Mouse (Mus musculus) CH12.LX (cell line): Measurements from ENCODE around the gene Ubl4a. TPM values are rescaled to one million over a fixed set of nuclear protein-coding genes. Genes with fewer than 3 reads are reported as not detected.
A peak's percentile ranks its signal among the peaks of the same experiment; 100 is the strongest.

Experiments used
- DNase-seq: peaks from one replicate; pipeline ENCODE4 v3.0.0-alpha.2; 2013; ENCODE audit errors: extremely low read depth
- H3K27ac ChIP-seq: 2 replicates; pipeline ENCODE4 v1.5.1; 2012; ENCODE audit warnings: low read depth, mild to moderate bottlenecking, control low read depth, moderate library complexity; ENCODE audit not compliant: insufficient read depth
- H3K27me3 ChIP-seq: replicated peaks from 2 replicates; pipeline ENCODE3; 2012; ENCODE audit warnings: inconsistent platforms
- H3K36me3 ChIP-seq, 2 experiments: replicated peaks in 1 of 2; 2 replicates each; pipeline versions ENCODE3 to v1.6.1; 2012; ENCODE audit warnings: inconsistent platforms in 1 of 2, low read length in 1 of 2, mild to moderate bottlenecking in 1 of 2, mixed read lengths in 1 of 2, moderate library complexity in 1 of 2; ENCODE audit not compliant: control insufficient read depth in 1 of 2, insufficient read depth in 1 of 2
- H3K4me1 ChIP-seq, 2 experiments: 2 replicates each; pipeline ENCODE4 v1.6.1; 2012; ENCODE audit warnings: inconsistent platforms in 1 of 2, moderate library complexity in 1 of 2; ENCODE audit not compliant: insufficient read depth in 2 of 2, control insufficient read depth in 1 of 2
- H3K4me2 ChIP-seq: 2 replicates; pipeline ENCODE4 v1.6.1; 2012; ENCODE audit warnings: low read depth, mild to moderate bottlenecking, control low read depth; ENCODE audit not compliant: poor library complexity, insufficient read depth, severe bottlenecking
- H3K4me3 ChIP-seq, 3 experiments: fragments of 150-350 bp in 1 of 3; sonication (generic) in 1 of 3; replicated peaks in 1 of 3; 2 replicates each; pipeline versions ENCODE3 to v1.5.1; 2011 to 2012; ENCODE audit warnings: low read depth in 2 of 3, low read length in 2 of 3, mild to moderate bottlenecking in 2 of 3, moderate library complexity in 2 of 3, control low read depth in 1 of 3, improper control_type of control experiment in 1 of 3, inconsistent platforms in 1 of 3, mixed read lengths in 1 of 3; ENCODE audit not compliant: poor library complexity in 1 of 3
- H3K79me2 ChIP-seq: replicated peaks from 2 replicates; pipeline ENCODE4 v1.6.1; 2012; ENCODE audit warnings: mild to moderate bottlenecking, moderate library complexity; ENCODE audit not compliant: control insufficient read depth, poor library complexity, insufficient read depth, severe bottlenecking; ENCODE audit errors: extremely low read depth
- H3K9ac ChIP-seq: 2 replicates; pipeline ENCODE4 v1.6.1; 2012; ENCODE audit warnings: low read depth, mild to moderate bottlenecking, control low read depth, moderate library complexity; ENCODE audit not compliant: insufficient read depth
- H3K9me3 ChIP-seq: replicated peaks from 2 replicates; pipeline ENCODE3; 2012; ENCODE audit warnings: low read length, inconsistent platforms, mixed read lengths
- BHLHE40 ChIP-seq: IDR thresholded peaks from 2 replicates; pipeline ENCODE4 v1.6.1; 2011; ENCODE audit warnings: mild to moderate bottlenecking, low read depth, low read length, improper control_type of control experiment
- CHD2 ChIP-seq: IDR thresholded peaks from 2 replicates; pipeline ENCODE4 v1.6.1; 2011; ENCODE audit warnings: low read length, improper control_type of control experiment
- CTCF ChIP-seq, 2 experiments: IDR thresholded peaks in 1 of 2; conservative IDR thresholded peaks in 1 of 2; 2 replicates each; pipeline ENCODE4 v1.5.1; 2011 to 2012; ENCODE audit warnings: low read depth in 2 of 2, low read length in 2 of 2, improper control_type of control experiment in 1 of 2, inconsistent platforms in 1 of 2, mild to moderate bottlenecking in 1 of 2, moderate library complexity in 1 of 2
- EP300 ChIP-seq: IDR thresholded peaks from 2 replicates; pipeline ENCODE4 v1.6.1; 2011; ENCODE audit warnings: low read length, improper control_type of control experiment
- HCFC1 ChIP-seq: IDR thresholded peaks from 2 replicates; pipeline ENCODE4 v1.6.1; 2012; ENCODE audit warnings: low read depth, mild to moderate bottlenecking, inconsistent platforms, low read length, improper control_type of control experiment
- IRF4 ChIP-seq: IDR thresholded peaks from 2 replicates; pipeline ENCODE4 v1.6.1; 2014; ENCODE audit warnings: low read depth, mild to moderate bottlenecking, inconsistent platforms, low read length, improper control_type of control experiment
- JUN ChIP-seq: IDR thresholded peaks from 2 replicates; pipeline ENCODE4 v1.6.1; 2011; ENCODE audit warnings: low read depth, mild to moderate bottlenecking, low read length, improper control_type of control experiment, moderate library complexity; ENCODE audit not compliant: insufficient read depth
- KAT2A ChIP-seq: IDR thresholded peaks from 2 replicates; pipeline ENCODE4 v1.6.1; 2012; ENCODE audit warnings: low read length, improper control_type of control experiment, inconsistent platforms; ENCODE audit not compliant: insufficient replicate concordance
- MAFK ChIP-seq: IDR thresholded peaks from 2 replicates; pipeline ENCODE4 v1.6.1; 2011; ENCODE audit warnings: low read length, improper control_type of control experiment; ENCODE audit not compliant: insufficient replicate concordance
- MAX ChIP-seq: IDR thresholded peaks from 2 replicates; pipeline ENCODE4 v1.6.1; 2011; ENCODE audit warnings: low read length, improper control_type of control experiment
- MAZ ChIP-seq: IDR thresholded peaks from 2 replicates; pipeline ENCODE4 v1.6.1; 2012; ENCODE audit warnings: low read depth, mild to moderate bottlenecking, inconsistent platforms, low read length, improper control_type of control experiment, moderate library complexity
- MEF2A ChIP-seq: IDR thresholded peaks from 2 replicates; pipeline ENCODE4 v1.6.1; 2014; ENCODE audit warnings: low read depth, mild to moderate bottlenecking, inconsistent platforms, low read length, improper control_type of control experiment, borderline replicate concordance
- MXI1 ChIP-seq: IDR thresholded peaks from 2 replicates; pipeline ENCODE4 v1.6.1; 2011; ENCODE audit warnings: mild to moderate bottlenecking, low read depth, low read length, improper control_type of control experiment
- NELFE ChIP-seq: IDR thresholded peaks from 2 replicates; pipeline ENCODE4 v1.6.1; 2011; ENCODE audit warnings: low read depth, low read length, improper control_type of control experiment
- NRF1 ChIP-seq: IDR thresholded peaks from 2 replicates; pipeline ENCODE4 v1.6.1; 2014; ENCODE audit warnings: low read depth, mild to moderate bottlenecking, inconsistent platforms, low read length, improper control_type of control experiment, moderate library complexity
- PAX5 ChIP-seq: IDR thresholded peaks from 2 replicates; pipeline ENCODE4 v1.6.1; 2012; ENCODE audit warnings: low read length, inconsistent platforms, mixed read lengths
- POLR2A ChIP-seq: IDR thresholded peaks from 2 replicates; pipeline ENCODE4 v1.6.1; 2011; ENCODE audit warnings: low read depth, mild to moderate bottlenecking, improper control_type of control experiment, low read length
- POLR2AphosphoS2 ChIP-seq: IDR thresholded peaks from 2 replicates; pipeline ENCODE4 v1.6.1; 2011; ENCODE audit warnings: low read depth, low read length, improper control_type of control experiment
- RAD21 ChIP-seq: IDR thresholded peaks from 2 replicates; pipeline ENCODE4 v1.6.1; 2011; ENCODE audit warnings: low read depth, mild to moderate bottlenecking, low read length, improper control_type of control experiment, moderate library complexity
- RCOR1 ChIP-seq: conservative IDR thresholded peaks from 2 replicates; pipeline ENCODE4 v1.6.1; 2012; ENCODE audit warnings: low read depth, mild to moderate bottlenecking, inconsistent platforms, low read length, improper control_type of control experiment
- SIN3A ChIP-seq: IDR thresholded peaks from 2 replicates; pipeline ENCODE4 v1.6.1; 2012; ENCODE audit warnings: low read length, improper control_type of control experiment, inconsistent platforms
- SMC3 ChIP-seq: IDR thresholded peaks from 2 replicates; pipeline ENCODE4 v1.6.1; 2011; ENCODE audit warnings: low read depth, low read length, improper control_type of control experiment
- TBP ChIP-seq: conservative IDR thresholded peaks from 2 replicates; pipeline ENCODE4 v1.6.1; 2011; ENCODE audit warnings: low read depth, low read length, improper control_type of control experiment
- TCF12 ChIP-seq: IDR thresholded peaks from 2 replicates; pipeline ENCODE4 v1.6.1; 2014; ENCODE audit warnings: low read depth, mild to moderate bottlenecking, inconsistent platforms, low read length, improper control_type of control experiment
- UBTF ChIP-seq: IDR thresholded peaks from 2 replicates; pipeline ENCODE4 v1.6.1; 2012; ENCODE audit warnings: low read depth, mild to moderate bottlenecking, inconsistent platforms, low read length, improper control_type of control experiment, moderate library complexity
- USF1 ChIP-seq: IDR thresholded peaks from 2 replicates; pipeline ENCODE4 v1.6.1; 2014; ENCODE audit warnings: low read depth, mild to moderate bottlenecking, inconsistent platforms, low read length, improper control_type of control experiment
- ZMIZ1 ChIP-seq: IDR thresholded peaks from 2 replicates; pipeline ENCODE4 v1.6.1; 2012; ENCODE audit warnings: low read depth, mild to moderate bottlenecking, inconsistent platforms, low read length, improper control_type of control experiment
- ZNF384 ChIP-seq: IDR thresholded peaks from 2 replicates; pipeline ENCODE4 v1.6.1; 2012; ENCODE audit warnings: low read depth, low read length, improper control_type of control experiment, inconsistent platforms
- dilution Hi-C: fragments of 300-500 bp; cut with MboI; formaldehyde crosslinking; loops from 2 replicates; pipeline ENCODE4 v1.14.3; 2020; ENCODE audit warnings: low sequenced_read_pairs; ENCODE audit not compliant: extremely low pct_unique_long_range_greater_than_20kb, extremely low pct_ligation_motif_present
- in situ Hi-C: fragments of 300-500 bp; cut with MboI; formaldehyde crosslinking; loops from 3 replicates; pipeline ENCODE4 v1.14.3; 2019; ENCODE audit warnings: low sequenced_read_pairs, low pct_ligation_motif_present, low pct_unique_long_range_greater_than_20kb, mixed read lengths
- polyA plus RNA-seq: library from polyadenylated mRNA; unstranded; fragments of >175 nt; gene quantifications from 2 replicates; pipeline ENCODE4 v1.2.1, GENCODE M21; 2012; ENCODE audit warnings: low read depth; ENCODE audit not compliant: insufficient read length
- total RNA-seq, 2 experiments: library from RNA; depleted of rRNA; stranded (reverse); fragments of 300-350 nt in 1 of 2; fragments of >200 nt in 1 of 2; gene quantifications; 2 replicates each; pipeline ENCODE4 v1.2.3; 2012 to 2014

The Ubl4a gene
- total and polyA plus RNA-seq, 3 experiments: 12.7 to 39.2 (median 19.3) TPM

DNA sequence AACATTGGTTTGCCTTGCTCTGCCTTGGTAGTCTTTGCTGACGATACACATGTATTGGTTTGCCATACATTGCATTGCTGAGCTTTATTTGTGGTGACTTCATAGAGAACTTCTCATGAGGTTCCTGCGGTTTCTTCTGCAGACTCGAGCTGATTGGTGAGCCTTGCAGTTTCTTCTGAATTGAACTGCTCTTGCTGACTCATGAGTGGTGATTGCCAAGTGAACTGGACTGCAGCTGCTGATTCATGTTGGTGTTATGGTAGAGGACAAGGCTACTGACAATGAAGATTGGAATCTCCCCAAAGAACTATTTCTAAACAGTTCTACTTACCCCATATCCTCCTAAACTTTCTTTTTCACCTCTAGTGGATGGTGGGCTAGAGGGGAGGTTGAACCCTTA, 27.1 kb upstream of the Ubl4a start:
- DNase-seq: no peak

DNA sequence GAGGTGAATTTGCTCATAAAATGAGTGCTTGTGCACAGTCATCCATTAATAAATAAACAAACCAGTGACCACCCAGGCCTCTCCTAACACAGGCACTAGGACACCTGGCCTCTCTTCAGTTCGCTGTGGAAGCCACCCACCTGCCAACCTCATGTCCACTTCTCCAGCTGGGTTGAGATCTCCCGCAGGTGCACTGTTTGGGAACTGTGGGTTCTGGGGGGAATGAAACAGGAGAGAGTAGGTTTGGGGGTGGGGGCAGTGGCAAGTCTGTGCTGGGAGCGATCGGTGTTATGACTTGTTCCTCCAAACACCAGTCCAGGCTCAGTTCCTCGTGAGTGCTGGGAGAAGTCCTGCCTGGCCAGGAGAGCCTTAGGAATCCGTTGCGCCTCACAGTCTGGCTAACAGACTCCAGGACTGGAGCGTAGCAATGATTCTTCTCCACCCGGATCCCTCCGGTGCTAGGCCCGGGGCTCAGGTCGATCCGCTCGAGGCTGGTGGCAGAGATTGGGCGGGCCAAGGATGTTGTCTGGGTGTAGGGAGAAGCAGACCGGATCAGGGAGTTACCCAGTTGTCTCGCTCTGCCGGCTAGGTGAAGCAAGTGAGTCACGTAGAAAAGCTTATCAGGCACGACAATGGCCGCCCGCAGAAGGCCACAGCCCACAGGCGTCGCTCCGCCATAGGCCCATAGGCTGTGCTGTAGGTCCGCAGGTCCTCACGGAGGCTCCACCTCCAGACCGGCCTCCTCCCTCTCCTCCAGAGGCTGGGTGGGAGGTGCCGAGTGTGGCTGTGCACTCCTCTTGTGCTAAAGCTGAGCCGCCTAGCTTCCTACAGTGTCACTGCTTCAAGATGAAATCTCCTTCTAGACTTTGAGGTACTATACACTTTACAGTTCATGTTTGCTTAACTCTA, 19.8 kb upstream of the Ubl4a start, which contains the start of the genes Fam3a and Ikbkg:
Gene Fam3a (minus strand): TSS at position 738 of the 909 bp plus-strand sequence.
Gene Ikbkg (plus strand): TSS at position 756 of the 909 bp plus-strand sequence.
- TF ChIP-seq MEF2A (no peak), ZMIZ1 (no peak; the same call in 1 of the 2 replicates), UBTF (no peak), SMC3 (0 out of 2 replicates have a peak, but pooled peaks have one; percentile 12), KAT2A (0 out of 2 replicates have a peak, but pooled peaks have one; percentile 5), USF1 (no peak), CTCF (conservative IDR thresholded peaks at IDR 0.05 in 1 of 2, IDR thresholded peaks at IDR 0.05 in 1 of 2; ENCODE audit: low read depth in 2 of 2, low read length in 2 of 2) (peak in 1 of 2 experiments; percentile 43; a peak in 2 of 4 replicates), IRF4 (0 out of 2 replicates have a peak, but pooled peaks have one; percentile 21), MXI1 (peak; percentile 41; the same call in 1 of the 2 replicates), MAZ (0 out of 2 replicates have a peak, but pooled peaks have one; percentile 43), HCFC1 (peak; percentile 56; the same call in 1 of the 2 replicates), JUN (no peak), SIN3A (peak; percentile 72), TBP (peak; percentile 59; the same call in 1 of the 2 replicates), NELFE (peak; percentile 61), RAD21 (peak; percentile 30), EP300 (no peak), NRF1 (peak; percentile 54), MAX (peak; percentile 60; the same call in 1 of the 2 replicates), TCF12 (peak; percentile 58; the same call in 1 of the 2 replicates), POLR2AphosphoS2 (no peak), ZNF384 (no peak), POLR2A (peak; percentile 70), PAX5 (no peak), BHLHE40 (0 out of 2 replicates have a peak, but pooled peaks have one; percentile 11)
- Histone ChIP-seq H3K79me2 (no peaks in the 10 kb centered on the region), H3K4me2 (peak within 1 kb of the TSS; percentile 79), H3K27me3 (no peaks in the 10 kb centered on the region), H3K4me1 (peaks cover 0 to 4% of the 10 kb centered on the region in 2 experiments; a peak in 1 of 4 replicates), H3K9ac (peak within 1 kb of the TSS; percentile 88), H3K36me3 (peaks cover 9 to 14% of the 10 kb centered on the region in 2 experiments), H3K27ac (peak within 1 kb of the TSS; percentile 60), H3K9me3 (no peaks in the 10 kb centered on the region), H3K4me3 (peak within 1 kb of the TSS; percentile 69 to 79 (median 77))
- in situ Hi-C loops (loop anchor here (25.0 kb wide), 1 partner anchor 605 kb away; the partner anchor contains the start of genes Idh3g and Ssr4), dilution Hi-C loops (no loop called here)
- DNase-seq: peak; percentile 86

More for the DNA sequence above, 27.1 kb upstream of the Ubl4a start:
- H3K9ac ChIP-seq: no peak overlapping the region
- TF ChIP-seq RCOR1 (no peak), CHD2 (no peak), MAFK (no peak), EP300 (no peak), UBTF (no peak)
- dilution Hi-C loops (no loop called here), in situ Hi-C loops (no loop called here)
- H3K27me3 ChIP-seq: no peaks in the 10 kb centered on the region
- no peaks in the 10 kb centered on the region; a peak in 1 of 4 replicates for H3K4me1 ChIP-seq
- no peaks in the 10 kb centered on the region for H3K9me3 ChIP-seq
- no peak overlapping the region for H3K4me3 ChIP-seq
- no peak overlapping the region for H3K4me2 ChIP-seq
- H3K36me3 ChIP-seq: no peaks in the 10 kb centered on the region
- no peak overlapping the region for H3K27ac ChIP-seq
- no peaks in the 10 kb centered on the region for H3K79me2 ChIP-seq
